Mouse (Mus musculus) kidney, postnatal 25 days (tissue): Measurements from ENCODE around the gene Bcdin3d.
"Not testable (repeated sequence)": the region's sequence is repeated elsewhere in the genome, so short reads cannot be mapped to it uniquely, and the experiment has no call there.

Experiments
- DNase-seq, 2 experiments: peaks; one replicate each; pipeline ENCODE4 v3.0.0; 2021; ENCODE audit warnings: mixed read lengths in 2 of 2

Gene Bcdin3d

GRCm38 (mm10) chr15:99472972-99473371 lies 1.6 kb downstream of the Bcdin3d start:
- no peak for DNase-seq

- DNase-seq = no peak
These were observed 2.9 kb downstream of the Bcdin3d start for GRCm38 (mm10) chr15:99471677-99472063.

GRCm38 (mm10) chr15:99470971-99471676 lies 3.4 kb downstream of the Bcdin3d start:
- peak; percentile 68 to 75 for DNase-seq

- DNase-seq = peak; percentile 23 to 66
These were observed 4.2 kb downstream of the Bcdin3d start for GRCm38 (mm10) chr15:99470224-99470761.

GRCm38 (mm10) chr15:99469736-99470135 lies 4.8 kb downstream of the Bcdin3d start:
- no peak for DNase-seq

GRCm38 (mm10) chr15:99469067-99469466 lies 5.5 kb downstream of the Bcdin3d start:
- DNase-seq = peak; percentile 83 to 91

GRCm38 (mm10) chr15:99463194-99463593 lies 11.3 kb downstream of the Bcdin3d start:
- no peak for DNase-seq

GRCm38 (mm10) chr15:99457606-99458401 lies 16.7 kb downstream of the Bcdin3d start, which contains the start of gene Nckap5l:
Gene Nckap5l (minus strand): TSS chr15:99457748.
- DNase-seq = peak; percentile 94 to 96

GRCm38 (mm10) chr15:99456963-99457605 lies 17.4 kb downstream of the Bcdin3d start:
- DNase-seq = peak; percentile 58 to 77

GRCm38 (mm10) chr15:99456338-99456962 lies 18.1 kb downstream of the Bcdin3d start:
- no peak for DNase-seq

- DNase-seq = no peak
These were observed 19.1 kb downstream of the Bcdin3d start for GRCm38 (mm10) chr15:99455415-99455814.

- DNase-seq = no peak
These were observed 19.8 kb downstream of the Bcdin3d start for GRCm38 (mm10) chr15:99454585-99455279.

GRCm38 (mm10) chr15:99453153-99453900 lies 21.2 kb downstream of the Bcdin3d start:
- no peak for DNase-seq

- DNase-seq = no peak
These were observed 24.7 kb downstream of the Bcdin3d start for GRCm38 (mm10) chr15:99449751-99450280.

- DNase-seq = peak; percentile 55 to 69
These were observed 25.3 kb downstream of the Bcdin3d start for GRCm38 (mm10) chr15:99449131-99449750.

- not testable (repeated sequence) for DNase-seq
These were observed 28.4 kb downstream of the Bcdin3d start for GRCm38 (mm10) chr15:99446136-99446535.

GRCm38 (mm10) chr15:99445567-99445966 lies 29.0 kb downstream of the Bcdin3d start:
- DNase-seq = no peak

- DNase-seq = no peak
These were observed 32.2 kb downstream of the Bcdin3d start for GRCm38 (mm10) chr15:99442358-99442757.

- DNase-seq = no peak
These were observed 33.6 kb downstream of the Bcdin3d start for GRCm38 (mm10) chr15:99440816-99441457.
